Mouse (Mus musculus): ENCODE results near the gene Sirt7. TPM values are rescaled to one million over a fixed set of nuclear protein-coding genes. Genes with fewer than 3 reads are reported as not detected.

Gene Sirt7
- polyA plus RNA-seq, 2 experiments, result 27.5 to 43.7 TPM

GRCm38 (mm10) chr11:120600716-120601115 is 24.3 kb downstream of the Sirt7 start:
- no peak for DNase-seq (ENCODE audit: low spot score)
- H3K4me2 ChIP-seq (replicated peaks; ENCODE audit: low read depth, low read length, severe bottlenecking), result no peak overlapping the region
- H3K27ac ChIP-seq (replicated peaks; ENCODE audit: low read depth, low read length), result no peak overlapping the region
- TF ChIP-seq POLR2A (IDR thresholded peaks at IDR 0.05; ENCODE audit: borderline replicate concordance, extremely low read depth, insufficient read depth, insufficient read length), result no peak
- no peaks in the 10 kb centered on the region for H3K27me3 ChIP-seq (ENCODE audit: control insufficient read depth, insufficient read depth, low read length)
- H3K4me1 ChIP-seq (ENCODE audit: control insufficient read depth, insufficient read depth, low read length), result peaks cover 13% of the 10 kb centered on the region
- no peaks in the 10 kb centered on the region for H3K9me3 ChIP-seq (ENCODE audit: control insufficient read depth, low read length)
- no peak for ATAC-seq (ENCODE audit: low FRiP score, low read depth)
- no peak overlapping the region for H3K4me3 ChIP-seq (replicated peaks; ENCODE audit: low read length)
- peaks cover 62% of the 10 kb centered on the region for H3K36me3 ChIP-seq (ENCODE audit: control insufficient read depth, insufficient read depth, low read length)
- whole genome bisulfite sequencing, result 96% methylated on average over 3 of the region's 3 CpGs
- H3K9ac ChIP-seq (ENCODE audit: low read depth, low read length, severe bottlenecking), result no peak overlapping the region

- TF ChIP-seq POLR2A (IDR thresholded peaks at IDR 0.05; ENCODE audit: borderline replicate concordance, extremely low read depth, insufficient read depth, insufficient read length), result no peak
- no peak for ATAC-seq (ENCODE audit: low FRiP score, low read depth)
- peak overlapping the region; percentile 99 for H3K9ac ChIP-seq (ENCODE audit: low read depth, low read length, severe bottlenecking)
- WGBS, result 46% methylated on average over 17 of the region's 17 CpGs
- peaks cover 60% of the 10 kb centered on the region for H3K36me3 ChIP-seq (ENCODE audit: control insufficient read depth, insufficient read depth, low read length)
- H3K4me2 ChIP-seq (replicated peaks; ENCODE audit: low read depth, low read length, severe bottlenecking), result peak overlapping the region; percentile 96
- H3K9me3 ChIP-seq (ENCODE audit: control insufficient read depth, low read length), result no peaks in the 10 kb centered on the region
- H3K4me1 ChIP-seq (ENCODE audit: control insufficient read depth, insufficient read depth, low read length), result peaks cover 13% of the 10 kb centered on the region
- DNase-seq (ENCODE audit: low spot score), result no peak
- no peaks in the 10 kb centered on the region for H3K27me3 ChIP-seq (ENCODE audit: control insufficient read depth, insufficient read depth, low read length)
- H3K4me3 ChIP-seq (replicated peaks; ENCODE audit: low read length), result peak overlapping the region; percentile 99
- H3K27ac ChIP-seq (replicated peaks; ENCODE audit: low read depth, low read length), result peak overlapping the region; percentile 81; the same call in 1 of the 2 replicates
Measured at GRCm38 (mm10) chr11:120598990-120599549, 26.0 kb downstream of the Sirt7 start.

- Histone ChIP-seq H3K4me1 (ENCODE audit: control insufficient read depth, insufficient read depth, low read length) (peaks cover 13% of the 10 kb centered on the region), H3K9me3 (ENCODE audit: control insufficient read depth, low read length) (no peaks in the 10 kb centered on the region), H3K27ac (replicated peaks; ENCODE audit: low read depth, low read length) (peak within 1 kb of the TSS; percentile 92), H3K4me3 (replicated peaks; ENCODE audit: low read length) (peak within 1 kb of the TSS; percentile 99), H3K36me3 (ENCODE audit: control insufficient read depth, insufficient read depth, low read length) (peaks cover 60% of the 10 kb centered on the region), H3K4me2 (replicated peaks; ENCODE audit: low read depth, low read length, severe bottlenecking) (peak within 1 kb of the TSS; percentile 96), H3K27me3 (ENCODE audit: control insufficient read depth, insufficient read depth, low read length) (no peaks in the 10 kb centered on the region), H3K9ac (ENCODE audit: low read depth, low read length, severe bottlenecking) (peak within 1 kb of the TSS; percentile 99)
- DNase-seq (ENCODE audit: low spot score) (peak; percentile 96), ATAC-seq (ENCODE audit: low FRiP score, low read depth) (peak; percentile 97)
- TF ChIP-seq POLR2A (IDR thresholded peaks at IDR 0.05; ENCODE audit: borderline replicate concordance, extremely low read depth, insufficient read depth, insufficient read length), result 0 out of 2 replicates have a peak, but pooled peaks have one; percentile 41
- under 1% methylated on average over 60 of the region's 88 CpGs for WGBS
Measured at GRCm38 (mm10) chr11:120598283-120598989, 26.6 kb downstream of the Sirt7 start, which contains the start of the genes Alyref and Anapc11. Gene Alyref, minus strand, starts transcription at chr11:120598365. Gene Anapc11, plus strand, starts transcription at chr11:120598421.

GRCm38 (mm10) chr11:120597240-120598235 is 27.5 kb downstream of the Sirt7 start:
- Histone ChIP-seq H3K9ac (ENCODE audit: low read depth, low read length, severe bottlenecking) (peak overlapping the region; percentile 99), H3K27me3 (ENCODE audit: control insufficient read depth, insufficient read depth, low read length) (no peaks in the 10 kb centered on the region), H3K9me3 (ENCODE audit: control insufficient read depth, low read length) (no peaks in the 10 kb centered on the region), H3K4me3 (replicated peaks; ENCODE audit: low read length) (peak overlapping the region; percentile 99), H3K4me1 (ENCODE audit: control insufficient read depth, insufficient read depth, low read length) (peaks cover 13% of the 10 kb centered on the region), H3K4me2 (replicated peaks; ENCODE audit: low read depth, low read length, severe bottlenecking) (peak overlapping the region; percentile 79), H3K27ac (replicated peaks; ENCODE audit: low read depth, low read length) (peak overlapping the region; percentile 92), H3K36me3 (ENCODE audit: control insufficient read depth, insufficient read depth, low read length) (peaks cover 60% of the 10 kb centered on the region)
- 4% methylated on average over 73 of the region's 99 CpGs for WGBS
- peak; percentile 23 for ATAC-seq (ENCODE audit: low FRiP score, low read depth)
- DNase-seq (ENCODE audit: low spot score), result no peak
- no peak for TF ChIP-seq POLR2A (IDR thresholded peaks at IDR 0.05; ENCODE audit: borderline replicate concordance, extremely low read depth, insufficient read depth, insufficient read length)

- Histone ChIP-seq H3K9me3 (ENCODE audit: control insufficient read depth, low read length) (no peaks in the 10 kb centered on the region), H3K27me3 (ENCODE audit: control insufficient read depth, insufficient read depth, low read length) (no peaks in the 10 kb centered on the region), H3K9ac (ENCODE audit: low read depth, low read length, severe bottlenecking) (no peak overlapping the region), H3K27ac (replicated peaks; ENCODE audit: low read depth, low read length) (no peak overlapping the region), H3K4me1 (ENCODE audit: control insufficient read depth, insufficient read depth, low read length) (no peaks in the 10 kb centered on the region), H3K4me3 (replicated peaks; ENCODE audit: low read length) (no peak overlapping the region), H3K4me2 (replicated peaks; ENCODE audit: low read depth, low read length, severe bottlenecking) (no peak overlapping the region), H3K36me3 (ENCODE audit: control insufficient read depth, insufficient read depth, low read length) (peaks cover 87% of the 10 kb centered on the region)
- ATAC-seq (ENCODE audit: low FRiP score, low read depth) (no peak), DNase-seq (ENCODE audit: low spot score) (no peak)
- no peak for TF ChIP-seq POLR2A (IDR thresholded peaks at IDR 0.05; ENCODE audit: borderline replicate concordance, extremely low read depth, insufficient read depth, insufficient read length)
- 92% methylated on average over 6 of the region's 6 CpGs for WGBS
Measured at GRCm38 (mm10) chr11:120588531-120588930, 36.5 kb downstream of the Sirt7 start.
